In genomic region chr1:133382552-133383155, GRCm38 (mm10) we compare ENCODE assay signal across 10 mouse cellular contexts. TPM values are rescaled to one million over a fixed set of nuclear protein-coding genes. Genes with fewer than 3 reads are reported as not detected.
A peak's percentile ranks its signal among the peaks of the same experiment; 100 is the strongest.
DNase-seq lines count a peak whose midpoint lies in the region; ATAC-seq and TF ChIP-seq lines count a peak whose summit lies in the region.
"Had no signal": no experiment of that assay in that cellular context is flagged by ENCODE, and none has a peak within 500 bp of the region (broad histone marks: within the 10 kb centered on the region; RNA-seq: fewer than 3 reads in every experiment).

No protein-coding gene starts in this region.

- no peak overlapping the region for H3K4me2 ChIP-seq in heart, embryonic 13.5 days
- no peak overlapping the region for H3K4me2 ChIP-seq in stomach, postnatal 0 days (replicated peaks; ENCODE audit: low read depth)
- H3K4me2 ChIP-seq: liver, embryonic 13.5 days had no signal

- H3K9ac ChIP-seq in heart, embryonic 13.5 days = peak overlapping the region; percentile 50
- H3K9ac ChIP-seq in stomach, postnatal 0 days (ENCODE audit: low read length) = 0 out of 2 replicates have a peak overlapping the region, but pooled peaks have one; percentile 4
- H3K9ac ChIP-seq: liver, embryonic 13.5 days had no signal

- no peak for ATAC-seq in heart, embryonic 13.5 days (ENCODE audit: extremely low read depth, insufficient number of reproducible peaks, low FRiP score, low TSS enrichment)
- ATAC-seq in stomach, postnatal 0 days (ENCODE audit: low FRiP score, low TSS enrichment) = no peak
- no peak for ATAC-seq in erythroid progenitor cell, adult 5-6 weeks (replicated peaks; ENCODE audit: low FRiP score, poor library complexity, severe bottlenecking)

- TF ChIP-seq CTCF in lung, adult 2 months (IDR thresholded peaks at IDR 0.05; ENCODE audit: insufficient read depth, low read length) = no peak
- no peak for TF ChIP-seq CTCF in stomach, postnatal 0 days (IDR thresholded peaks at IDR 0.05; ENCODE audit: low read depth)

- H3K4me1 ChIP-seq in heart, embryonic 13.5 days = peaks cover 25% of the 10 kb centered on the region
- H3K4me1 ChIP-seq in lung, adult 2 months (ENCODE audit: control insufficient read depth, insufficient read depth, low read length) = peaks cover 14% of the 10 kb centered on the region
- H3K4me1 ChIP-seq in stomach, postnatal 0 days (replicated peaks; ENCODE audit: control insufficient read depth, insufficient read depth) = no peaks in the 10 kb centered on the region

- peaks cover 34% of the 10 kb centered on the region for H3K36me3 ChIP-seq in heart, embryonic 13.5 days
- peaks cover 7% of the 10 kb centered on the region for H3K36me3 ChIP-seq in stomach, postnatal 0 days (ENCODE audit: control insufficient read depth, insufficient read depth, low read length)
- H3K36me3 ChIP-seq: liver, embryonic 13.5 days had no signal

- TF ChIP-seq POLR2A in lung, adult 2 months (IDR thresholded peaks at IDR 0.05; ENCODE audit: borderline replicate concordance, extremely low read depth, low read depth, low read length) = no peak

- no peak overlapping the region for H3K27ac ChIP-seq in heart, embryonic 13.5 days (replicated peaks)
- no peak overlapping the region for H3K27ac ChIP-seq in stomach, postnatal 0 days (replicated peaks)
- H3K27ac ChIP-seq: left cerebral cortex, adult 2 months; liver, embryonic 13.5 days had no signal

- 49% methylated on average over 12 of the region's 12 CpGs for WGBS in heart, embryonic 13.5 days
- WGBS in lung, adult 2 months = 58% methylated on average over 12 of the region's 12 CpGs
- 60% methylated on average over 12 of the region's 12 CpGs for WGBS in stomach, postnatal 0 days

- DNase-seq in heart, postnatal 10 days = no peak
- peak; percentile 31 for DNase-seq in lung, postnatal 14 days
- no peak for DNase-seq in lung, adult 2 months
- peak; percentile 38 for DNase-seq in lung, postnatal 36 days
- no peak for DNase-seq in stomach, postnatal 0 days (ENCODE audit: low spot score)
- DNase-seq: cerebellum, adult 11-12 months; liver, embryonic 13.5 days had no signal

- TF ChIP-seq EP300 in stomach, postnatal 0 days (optimal IDR thresholded peaks at IDR 0.05) = no peak

- intact Hi-C loops in heart, postnatal 10 days (cut with DNase I) = loop anchor here (1.0 kb wide), 3 partner anchors 40 to 228 kb away; partner anchors contain the start of gene Snrpe

- H3K9me3 ChIP-seq in heart, embryonic 13.5 days = no peaks in the 10 kb centered on the region
- no peaks in the 10 kb centered on the region for H3K9me3 ChIP-seq in stomach, postnatal 0 days (ENCODE audit: control insufficient read depth, low read length)
- H3K9me3 ChIP-seq: liver, embryonic 13.5 days had no signal

- H3K27me3 ChIP-seq in heart, embryonic 13.5 days (replicated peaks) = no peaks in the 10 kb centered on the region
- no peaks in the 10 kb centered on the region for H3K27me3 ChIP-seq in stomach, postnatal 0 days (ENCODE audit: control insufficient read depth, insufficient read depth, low read length)
- H3K27me3 ChIP-seq: liver, embryonic 13.5 days had no signal

- no peak overlapping the region for H3K4me3 ChIP-seq in heart, embryonic 13.5 days
- no peak overlapping the region for H3K4me3 ChIP-seq in lung, adult 2 months (replicated peaks; ENCODE audit: extremely low read depth, low read depth, low read length)
- no peak overlapping the region for H3K4me3 ChIP-seq in stomach, postnatal 0 days (ENCODE audit: low read depth, low read length)
- H3K4me3 ChIP-seq: left cerebral cortex, adult 2 months; liver, embryonic 13.5 days had no signal

RNA-seq across cellular contexts. Expression of gene Etnk2, which starts 19.3 kb away (rescaled TPM):
- 1.5 and 1.6 TPM in 2 replicates for polyA plus RNA-seq in heart, embryonic 13.5 days (2015; fragmentation: Nextera tagmentation; extraction: Ambion mirVana)
- 1 to 10 TPM in 1 of 2 experiments, under 1 TPM in 1; 0.82 to 1.1 TPM for total RNA-seq in heart, postnatal 10 days (2021)
- 0.59 and 0.93 TPM in 2 replicates for polyA plus RNA-seq in lung, adult 2 months (2012; rRNA removed)
- 2.8 and 4.2 TPM in 2 replicates for polyA plus RNA-seq in stomach, postnatal 0 days (2015; fragmentation: Nextera tagmentation; extraction: Ambion mirVana)
- not detected in 2 replicates for total RNA-seq in erythroid progenitor cell, adult 5-6 weeks (2015; ENCODE audit: low replicate concordance)
- not detected in 2 replicates for total RNA-seq in erythroid progenitor cell, adult 5-6 weeks (2017; ENCODE audit: low replicate concordance)

RNA-seq across cellular contexts. Expression of gene Ren1, which starts 32.3 kb away (rescaled TPM):
- 0.39 TPM in 1 of 2 replicates, not detected in the other for polyA plus RNA-seq in heart, embryonic 13.5 days (2015; fragmentation: Nextera tagmentation; extraction: Ambion mirVana)
- under 1 TPM; 0.22 TPM for total RNA-seq in heart, postnatal 10 days (2021)
- polyA plus RNA-seq in lung, adult 2 months (2012; rRNA removed) = 0.07 TPM in 2 replicates
- 2.9 and 6.1 TPM in 2 replicates for polyA plus RNA-seq in stomach, postnatal 0 days (2015; fragmentation: Nextera tagmentation; extraction: Ambion mirVana)
- total RNA-seq in erythroid progenitor cell, adult 5-6 weeks (2015; ENCODE audit: low replicate concordance) = not detected in 2 replicates
- not detected in 2 replicates for total RNA-seq in erythroid progenitor cell, adult 5-6 weeks (2017; ENCODE audit: low replicate concordance)
- total RNA-seq: left cerebral cortex, adult 2 months had no signal

RNA-seq across cellular contexts. Expression of gene Sox13, which starts 41.5 kb away (rescaled TPM):
- polyA plus RNA-seq in heart, embryonic 13.5 days (2015; fragmentation: Nextera tagmentation; extraction: Ambion mirVana) = 4.3 and 4.9 TPM in 2 replicates
- total RNA-seq in heart, postnatal 10 days (2021) = 10 to 100 TPM; 29.6 to 33.4 TPM
- 134 and 144 TPM in 2 replicates for polyA plus RNA-seq in lung, adult 2 months (2012; rRNA removed)
- polyA plus RNA-seq in stomach, postnatal 0 days (2015; fragmentation: Nextera tagmentation; extraction: Ambion mirVana) = 3.7 and 5.0 TPM in 2 replicates
- 1.4 and 3.4 TPM in 2 replicates for total RNA-seq in erythroid progenitor cell, adult 5-6 weeks (2015; ENCODE audit: low replicate concordance)
- not detected in 2 replicates for total RNA-seq in erythroid progenitor cell, adult 5-6 weeks (2017; ENCODE audit: low replicate concordance)

Comparison
In these comparisons a context has a peak if more than half of its experiments do, and no peak if none do; other contexts are left out.
1. DNase-seq: peak in lung, postnatal 14 days (single experiment) and lung, postnatal 36 days (single experiment); none in heart, postnatal 10 days (0 of 2), lung, adult 2 months (single experiment) and stomach, postnatal 0 days (single experiment).
2. RNA of gene Sox13, which starts 41.5 kb away (polyA plus RNA-seq): 134 to 144 TPM in lung, adult 2 months; 4.3 to 4.9 TPM in heart, embryonic 13.5 days and 3.7 to 5.0 TPM in stomach, postnatal 0 days; every median in the first group is over 10 times any median in the second.